Mouse (Mus musculus) heart, embryonic 11.5 days (tissue): ENCODE measurements around the gene C8b. TPM values are rescaled to one million over a fixed set of nuclear protein-coding genes. Genes with fewer than 3 reads are reported as not detected.

Experiments
- ATAC-seq: fragments of 200-750 bp; cut with Nextera tagmentation; replicated peaks from 2 replicates; pipeline ENCODE4 v1.8.0; 2017; ENCODE audit warnings: moderate library complexity; ENCODE audit not compliant: insufficient number of reproducible peaks, low FRiP score, low TSS enrichment
- H3K27ac ChIP-seq: fragments of 300-500 bp; sonication (generic); 2 replicates; pipeline ENCODE4 v1.5.1; 2014; ENCODE audit warnings: mild to moderate bottlenecking, low read depth, low read length
- H3K27me3 ChIP-seq: fragments of 300-500 bp; sonication (generic); 2 replicates; pipeline ENCODE4 v1.6.1; 2014; ENCODE audit warnings: mild to moderate bottlenecking, low read length, mixed read lengths; ENCODE audit not compliant: control insufficient read depth, insufficient read depth
- H3K36me3 ChIP-seq: fragments of 300-500 bp; sonication (generic); 2 replicates; pipeline ENCODE4 v1.6.1; 2014; ENCODE audit warnings: mild to moderate bottlenecking, low read length, moderate library complexity, mixed read lengths; ENCODE audit not compliant: control insufficient read depth, insufficient read depth
- H3K4me1 ChIP-seq: fragments of 300-500 bp; sonication (generic); 2 replicates; pipeline ENCODE4 v1.6.1; 2014; ENCODE audit warnings: low read length; ENCODE audit not compliant: control insufficient read depth, insufficient read depth
- H3K4me2 ChIP-seq: fragments of 300-500 bp; sonication (generic); 2 replicates; pipeline ENCODE4 v1.6.1; 2014; ENCODE audit warnings: mild to moderate bottlenecking, moderate library complexity
- H3K4me3 ChIP-seq: fragments of 300-500 bp; sonication (generic); 2 replicates; pipeline ENCODE4 v1.5.1; 2014; ENCODE audit warnings: low read depth, low read length
- H3K9ac ChIP-seq: fragments of 300-500 bp; sonication (generic); 2 replicates; pipeline ENCODE4 v1.6.1; 2014; ENCODE audit warnings: mild to moderate bottlenecking, low read depth, low read length, moderate library complexity
- H3K9me3 ChIP-seq: fragments of 300-500 bp; sonication (generic); replicated peaks from 2 replicates; pipeline ENCODE4 v1.6.1; 2016; ENCODE audit warnings: low read length; ENCODE audit not compliant: control insufficient read depth
- WGBS: fragments of 180-500 bp; shearing (Covaris S2); extraction: QIAGEN DNeasy Blood & Tissue Kit; methylation state at CpG from one replicate; pipeline ENCODE4 v1.1.7; 2014; ENCODE audit not compliant: insufficient replicate concordance; 5-methylcytosine and 5-hydroxymethylcytosine counted together
- polyA plus RNA-seq: library from polyadenylated mRNA; unstranded; fragments of >200 nt; fragmentation: Nextera tagmentation; extraction: Ambion mirVana; gene quantifications from 2 replicates; pipeline ENCODE4 v1.2.1, GENCODE M21; 2014

The C8b gene
- polyA plus RNA-seq, 1 experiment from 2014 or later: 0.11 TPM

DNA sequence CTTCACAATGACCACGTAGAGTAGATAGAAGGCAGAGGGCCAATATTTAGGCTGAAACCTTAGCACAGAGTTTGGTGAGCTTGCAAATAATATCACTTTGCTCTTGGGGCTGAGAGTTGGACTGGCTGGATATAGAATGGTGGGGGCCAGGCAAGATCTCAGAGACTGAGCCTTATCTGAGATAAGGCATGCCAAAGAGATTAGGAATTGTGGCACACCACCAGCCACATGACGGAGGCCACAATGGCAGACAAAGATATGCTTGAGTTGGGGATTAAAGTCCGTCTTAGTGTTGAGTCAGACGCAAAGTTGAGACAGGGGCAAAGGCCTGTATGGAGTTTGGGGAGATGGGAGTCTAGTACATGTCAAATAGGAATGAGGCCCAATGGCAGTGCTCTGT lies 26.0 kb downstream of the C8b start:
- H3K4me2 ChIP-seq: no peak overlapping the region
- no peak for ATAC-seq

DNA sequence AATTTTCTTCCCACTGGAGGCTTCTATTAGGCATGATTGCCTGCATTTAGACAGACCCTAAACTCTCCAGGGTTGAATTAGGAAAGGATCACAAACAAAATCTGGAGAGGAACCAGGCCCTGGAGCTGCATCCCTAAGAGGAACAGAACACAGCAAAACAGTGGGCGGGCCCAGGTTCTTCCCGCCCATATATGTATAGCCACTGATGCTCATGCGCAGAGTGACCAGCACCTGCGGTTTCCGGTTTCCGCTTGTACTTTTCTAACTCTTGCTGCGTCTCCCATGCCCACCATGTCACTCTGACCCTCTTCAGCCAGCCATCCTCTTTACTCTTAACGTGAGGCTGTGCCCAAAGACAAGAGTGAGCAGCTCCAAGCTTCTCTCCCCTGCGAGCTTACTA lies 32.8 kb downstream of the C8b start:
- Histone ChIP-seq H3K36me3 (no peaks in the 10 kb centered on the region), H3K27me3 (no peaks in the 10 kb centered on the region), H3K4me3 (no peak overlapping the region), H3K9me3 (no peaks in the 10 kb centered on the region), H3K4me1 (no peaks in the 10 kb centered on the region; the same call in 1 of the 2 replicates), H3K9ac (no peak overlapping the region), H3K4me2 (no peak overlapping the region), H3K27ac (no peak overlapping the region)
- no peak for ATAC-seq
- 79% methylated on average over 9 of the region's 9 CpGs for WGBS

More for the DNA sequence above, 26.0 kb downstream of the C8b start:
- H3K4me3 ChIP-seq: no peak overlapping the region
- WGBS: 53% methylated on average over 4 of the region's 4 CpGs
- no peaks in the 10 kb centered on the region for H3K9me3 ChIP-seq
- no peak overlapping the region for H3K27ac ChIP-seq
- H3K4me1 ChIP-seq: no peaks in the 10 kb centered on the region; the same call in 1 of the 2 replicates
- H3K27me3 ChIP-seq: no peaks in the 10 kb centered on the region
- H3K36me3 ChIP-seq: no peaks in the 10 kb centered on the region
- H3K9ac ChIP-seq: no peak overlapping the region

DNA sequence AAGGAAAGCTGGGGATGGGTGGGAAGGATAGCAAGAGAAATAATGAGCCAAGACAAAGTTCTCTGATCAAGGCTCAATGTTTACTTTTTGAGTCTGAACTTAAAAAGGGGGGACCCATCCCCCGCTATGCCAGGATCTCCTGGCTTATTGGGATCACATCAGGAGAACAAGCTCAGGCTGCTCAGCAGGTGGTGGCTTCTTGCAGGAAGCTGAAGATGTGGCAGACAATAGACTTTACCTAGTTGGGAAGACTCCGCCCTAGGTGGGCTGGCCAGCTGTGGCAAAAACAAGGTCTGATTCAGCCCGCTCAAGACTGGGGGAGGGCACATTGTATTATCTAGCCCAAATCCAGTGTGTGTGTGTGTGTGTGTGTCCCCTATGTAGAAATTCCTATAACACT lies 35.5 kb downstream of the C8b start:
- Histone ChIP-seq H3K9me3 (no peaks in the 10 kb centered on the region), H3K4me2 (no peak overlapping the region), H3K4me1 (no peaks in the 10 kb centered on the region), H3K27ac (no peak overlapping the region), H3K4me3 (no peak overlapping the region), H3K27me3 (no peaks in the 10 kb centered on the region), H3K36me3 (no peaks in the 10 kb centered on the region), H3K9ac (no peak overlapping the region)
- no peak for ATAC-seq
- WGBS: 77% methylated on average over 3 of the region's 3 CpGs

DNA sequence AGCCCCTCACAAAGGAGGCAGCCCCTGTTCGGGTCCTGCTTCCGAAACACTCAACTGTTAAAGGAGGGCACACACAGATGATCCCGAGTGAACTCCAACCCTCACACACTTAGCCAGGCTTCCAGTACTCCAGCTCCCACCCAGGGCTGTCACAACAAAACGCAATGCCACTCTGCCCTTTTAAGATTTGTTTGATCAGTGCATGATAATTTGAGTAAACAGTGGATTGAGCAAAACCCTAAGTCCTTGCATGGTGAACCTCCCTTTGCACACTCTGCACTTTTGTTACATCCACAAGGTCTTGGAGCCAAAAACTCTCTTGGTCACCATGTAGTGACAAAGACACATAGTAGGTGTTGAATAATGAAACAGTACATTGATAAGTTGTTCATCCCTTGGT lies 38.0 kb downstream of the C8b start:
- H3K4me2 ChIP-seq: no peak overlapping the region
- no peak overlapping the region for H3K27ac ChIP-seq
- ATAC-seq: no peak
- H3K4me1 ChIP-seq: no peaks in the 10 kb centered on the region
- no peak overlapping the region for H3K9ac ChIP-seq
- H3K9me3 ChIP-seq: no peaks in the 10 kb centered on the region
- H3K4me3 ChIP-seq: no peak overlapping the region
- no peaks in the 10 kb centered on the region for H3K27me3 ChIP-seq
- 71% methylated on average over 4 of the region's 4 CpGs for WGBS
- no peaks in the 10 kb centered on the region for H3K36me3 ChIP-seq

DNA sequence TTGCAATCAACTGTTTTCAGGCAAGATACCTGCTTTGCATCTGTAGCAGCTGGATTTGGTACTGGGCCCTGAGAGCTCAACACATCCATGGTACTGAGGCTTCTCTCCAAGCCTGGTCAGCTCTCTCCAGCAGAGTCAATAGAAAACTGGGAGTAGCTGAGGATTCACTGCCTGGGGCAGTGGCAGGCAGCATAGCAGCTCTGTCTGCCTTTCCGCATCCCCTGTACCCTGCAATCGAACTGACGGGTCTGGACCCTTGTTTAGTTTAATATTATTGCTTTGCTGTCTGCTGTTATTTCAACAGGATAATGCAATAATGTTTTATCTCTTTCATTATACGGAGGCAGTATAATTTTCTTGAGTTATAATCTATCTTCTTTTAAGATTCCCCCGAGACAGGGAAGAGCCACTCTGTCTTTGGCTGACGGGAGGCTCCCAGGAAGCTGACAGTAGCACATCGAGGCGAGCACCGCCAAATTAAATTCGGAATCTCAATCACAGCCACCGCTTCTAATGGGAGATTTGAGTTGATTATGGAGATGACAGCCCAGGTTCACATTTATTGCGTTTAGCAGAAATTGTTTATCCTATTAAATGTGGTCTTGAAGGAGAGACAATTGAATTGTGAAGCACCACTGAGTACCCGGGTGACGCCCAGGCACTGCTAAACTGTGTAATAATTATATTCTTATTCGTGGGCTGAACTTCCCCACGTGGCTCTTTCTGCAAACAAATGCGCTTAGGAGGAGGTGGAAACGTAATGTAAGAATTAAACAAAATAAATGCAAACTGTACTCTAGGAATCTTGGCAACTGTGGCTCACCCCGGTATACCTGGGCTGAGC lies 39.5 kb downstream of the C8b start:
- WGBS: 83% methylated on average over 19 of the region's 19 CpGs
- H3K27me3 ChIP-seq: no peaks in the 10 kb centered on the region
- no peaks in the 10 kb centered on the region for H3K9me3 ChIP-seq
- ATAC-seq: no peak
- no peak overlapping the region for H3K4me2 ChIP-seq
- no peak overlapping the region for H3K4me3 ChIP-seq
- H3K36me3 ChIP-seq: no peaks in the 10 kb centered on the region
- no peak overlapping the region for H3K9ac ChIP-seq
- no peaks in the 10 kb centered on the region for H3K4me1 ChIP-seq
- no peak overlapping the region for H3K27ac ChIP-seq

DNA sequence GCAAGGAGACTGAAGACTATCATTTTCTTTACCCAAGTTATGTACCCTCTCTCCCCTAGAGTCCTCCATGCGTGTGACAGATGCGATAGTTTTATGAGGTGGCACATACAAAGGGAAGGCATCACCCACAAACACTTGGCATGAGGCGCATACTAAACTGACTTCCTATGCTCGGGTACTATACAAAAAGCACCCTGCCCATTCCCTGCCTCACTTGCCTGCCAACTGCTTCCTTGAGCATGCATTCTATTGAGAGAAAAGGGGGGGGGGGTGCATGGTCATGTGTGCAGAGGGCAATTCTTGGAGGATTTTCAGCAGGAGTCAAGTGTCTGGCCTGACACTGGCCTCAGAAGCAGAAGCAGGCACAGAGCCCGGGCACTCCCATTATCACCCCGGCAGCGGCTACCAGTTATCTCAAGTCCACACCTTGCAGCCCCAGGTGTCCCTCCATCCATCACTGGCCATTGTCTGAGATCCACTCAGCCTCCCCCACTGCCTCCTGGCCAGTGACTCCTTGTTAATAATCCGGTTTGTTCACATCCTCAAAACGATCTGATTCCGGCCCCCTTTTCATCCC lies 44.7 kb downstream of the C8b start:
- H3K4me1 ChIP-seq: no peaks in the 10 kb centered on the region
- no peak overlapping the region for H3K9ac ChIP-seq
- H3K27ac ChIP-seq: no peak overlapping the region
- H3K9me3 ChIP-seq: no peaks in the 10 kb centered on the region
- WGBS: 56% methylated on average over 10 of the region's 10 CpGs
- H3K4me2 ChIP-seq: no peak overlapping the region
- H3K27me3 ChIP-seq: no peaks in the 10 kb centered on the region
- no peaks in the 10 kb centered on the region for H3K36me3 ChIP-seq
- ATAC-seq: no peak
- no peak overlapping the region for H3K4me3 ChIP-seq

DNA sequence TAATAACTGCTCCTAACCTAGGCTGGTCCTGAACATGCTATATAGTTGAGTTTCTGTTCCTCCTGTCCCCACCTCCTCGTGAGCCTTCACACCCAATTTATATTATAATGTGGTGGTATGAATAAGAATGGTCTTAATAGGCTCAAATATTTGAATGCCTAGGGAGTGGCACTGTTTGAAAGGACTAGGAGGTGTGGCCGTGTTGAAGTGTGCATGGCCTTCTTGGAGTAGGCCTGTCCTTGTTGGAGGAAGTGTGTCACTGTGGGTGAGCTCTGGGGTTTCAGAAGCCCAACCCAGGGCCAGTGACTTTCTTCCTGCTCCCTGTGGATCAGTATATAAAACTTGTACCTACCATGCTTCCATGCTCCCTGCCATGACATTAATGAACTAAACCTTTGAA lies 47.5 kb downstream of the C8b start:
- no peaks in the 10 kb centered on the region for H3K4me1 ChIP-seq
- no peak overlapping the region for H3K4me2 ChIP-seq
- no peaks in the 10 kb centered on the region for H3K9me3 ChIP-seq
- 84% methylated on average over 2 of the region's 2 CpGs for WGBS
- H3K27ac ChIP-seq: no peak overlapping the region
- no peak overlapping the region for H3K9ac ChIP-seq
- no peaks in the 10 kb centered on the region for H3K27me3 ChIP-seq
- no peak for ATAC-seq
- no peaks in the 10 kb centered on the region for H3K36me3 ChIP-seq
- no peak overlapping the region for H3K4me3 ChIP-seq

DNA sequence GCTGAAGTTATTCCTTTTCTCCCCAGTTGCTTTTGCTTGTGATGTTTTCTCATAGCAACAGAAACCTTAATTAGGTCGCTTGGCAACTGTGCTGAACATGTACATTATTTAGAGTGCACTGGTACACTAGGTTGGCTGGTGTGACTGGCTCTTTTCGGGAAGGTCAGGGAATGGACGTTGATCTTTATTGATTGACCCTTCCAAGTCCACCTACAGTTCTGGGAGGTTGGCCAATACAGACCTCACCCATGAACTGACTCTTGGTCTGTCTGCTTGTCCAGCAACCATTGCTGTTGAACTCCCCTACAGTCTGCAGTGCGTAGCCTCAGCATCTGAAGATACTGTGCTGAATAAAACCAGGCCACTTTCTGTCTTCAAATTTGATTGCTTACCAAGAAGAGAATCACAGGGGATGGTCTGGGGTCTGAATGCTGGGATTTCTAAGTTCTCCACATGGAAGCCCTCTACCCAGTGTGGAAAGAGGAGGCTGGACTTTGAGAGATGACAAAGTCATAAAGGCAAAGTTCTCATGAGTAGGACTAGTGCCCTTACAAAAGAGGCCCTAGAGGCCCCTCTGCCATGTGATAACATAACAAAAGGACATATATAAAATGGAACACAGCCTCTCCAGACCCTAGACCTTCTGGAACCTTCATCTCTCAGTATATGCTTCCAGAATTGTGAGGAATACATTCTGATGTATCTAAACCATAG lies 50.6 kb downstream of the C8b start:
- Histone ChIP-seq H3K27ac (no peak overlapping the region), H3K27me3 (no peaks in the 10 kb centered on the region), H3K4me3 (no peak overlapping the region), H3K9me3 (no peaks in the 10 kb centered on the region), H3K4me2 (no peak overlapping the region), H3K36me3 (no peaks in the 10 kb centered on the region), H3K4me1 (no peaks in the 10 kb centered on the region), H3K9ac (no peak overlapping the region)
- no peak for ATAC-seq
- 82% methylated on average over 4 of the region's 4 CpGs for WGBS
